Comparison of ENCODE assay signal across 8 mouse cellular contexts in genomic region chr11:69715929-69716328, GRCm38 (mm10). TPM values are rescaled to one million over a fixed set of nuclear protein-coding genes. Genes with fewer than 3 reads are reported as not detected.
DNase-seq lines count a peak whose midpoint lies in the region; ATAC-seq and TF ChIP-seq lines count a peak whose summit lies in the region.
"Had no signal": no experiment of that assay in that cellular context is flagged by ENCODE, and none has a peak within 500 bp of the region (broad histone marks: within the 10 kb centered on the region; RNA-seq: fewer than 3 reads in every experiment).

No protein-coding gene starts in this region.

- no peak for TF ChIP-seq POLR2A in ES-Bruce4 (IDR thresholded peaks at IDR 0.05; ENCODE audit: insufficient read depth, low read length)
- TF ChIP-seq POLR2A in liver, adult 2 months (IDR thresholded peaks at IDR 0.05; ENCODE audit: extremely low read depth, insufficient read depth, low read length) = no peak

- TF ChIP-seq CTCF in ES-Bruce4 (IDR thresholded peaks at IDR 0.05; ENCODE audit: low read depth, low read length) = no peak
- no peak for TF ChIP-seq CTCF in liver, adult 2 months (IDR thresholded peaks at IDR 0.05; ENCODE audit: low read depth, low read length)

- no peaks in the 10 kb centered on the region for H3K36me3 ChIP-seq in ES-Bruce4 (ENCODE audit: control insufficient read depth, insufficient read depth, low read length, poor library complexity, severe bottlenecking)
- no peaks in the 10 kb centered on the region for H3K36me3 ChIP-seq in embryonic facial prominence, embryonic 14.5 days (ENCODE audit: control insufficient read depth, insufficient read depth, low read length)
- H3K36me3 ChIP-seq in liver, adult 2 months (ENCODE audit: control insufficient read depth, insufficient read depth, low read length) = no peaks in the 10 kb centered on the region
- no peaks in the 10 kb centered on the region for H3K36me3 ChIP-seq in forebrain, embryonic 16.5 days (ENCODE audit: control insufficient read depth, insufficient read depth)
- H3K36me3 ChIP-seq: neural tube, embryonic 13.5 days had no signal

- ATAC-seq in embryonic facial prominence, embryonic 14.5 days (ENCODE audit: low read depth) = no peak
- ATAC-seq in frontal cortex, adult (ENCODE audit: low TSS enrichment) = no peak
- ATAC-seq in forebrain, embryonic 16.5 days = no peak

- no peak for TF ChIP-seq EP300 in ES-Bruce4 (IDR thresholded peaks at IDR 0.05; ENCODE audit: insufficient read depth, low read depth, low read length)

- H3K27ac ChIP-seq in ES-Bruce4 (ENCODE audit: insufficient read depth, low read length) = peak overlapping the region; percentile 6; the same call in 1 of the 2 replicates
- peak overlapping the region; percentile 58 for H3K27ac ChIP-seq in embryonic facial prominence, embryonic 14.5 days (replicated peaks; ENCODE audit: low read depth, low read length)
- H3K27ac ChIP-seq in liver, adult 2 months (replicated peaks; ENCODE audit: insufficient read depth, low read depth, low read length) = no peak overlapping the region; the same call in 1 of the 2 replicates
- H3K27ac ChIP-seq in forebrain, embryonic 16.5 days (ENCODE audit: low read length) = no peak overlapping the region
- H3K27ac ChIP-seq: neural tube, embryonic 13.5 days had no signal

- WGBS in embryonic facial prominence, embryonic 14.5 days = 21% methylated on average over 5 of the region's 5 CpGs
- 6% methylated on average over 5 of the region's 5 CpGs for WGBS in liver, adult 2 months
- WGBS in forebrain, embryonic 16.5 days = 50% methylated on average over 5 of the region's 5 CpGs

- H3K4me1 ChIP-seq in ES-Bruce4 (ENCODE audit: control insufficient read depth, insufficient read depth, low read length) = peaks cover 5% of the 10 kb centered on the region
- H3K4me1 ChIP-seq in embryonic facial prominence, embryonic 14.5 days (ENCODE audit: control insufficient read depth, insufficient read depth, low read length) = peaks cover 8% of the 10 kb centered on the region; the same call in 1 of the 2 replicates
- peaks cover 4% of the 10 kb centered on the region; the same call in 1 of the 2 replicates for H3K4me1 ChIP-seq in liver, adult 2 months (ENCODE audit: control insufficient read depth, insufficient read depth, low read length)
- no peaks in the 10 kb centered on the region for H3K4me1 ChIP-seq in forebrain, embryonic 16.5 days (replicated peaks; ENCODE audit: control insufficient read depth, insufficient read depth, low read length)
- H3K4me1 ChIP-seq: neural tube, embryonic 13.5 days had no signal

- no peak overlapping the region for H3K4me2 ChIP-seq in embryonic facial prominence, embryonic 14.5 days (ENCODE audit: low read depth, low read length)
- no peak overlapping the region for H3K4me2 ChIP-seq in forebrain, embryonic 16.5 days (ENCODE audit: low read length)
- H3K4me2 ChIP-seq: neural tube, embryonic 13.5 days had no signal

- H3K9ac ChIP-seq in ES-Bruce4 (ENCODE audit: low read depth, poor library complexity, severe bottlenecking) = no peak overlapping the region
- no peak overlapping the region for H3K9ac ChIP-seq in embryonic facial prominence, embryonic 14.5 days (ENCODE audit: low read depth, low read length)
- H3K9ac ChIP-seq in liver, adult 2 months (ENCODE audit: low read depth, low read length) = no peak overlapping the region
- H3K9ac ChIP-seq in forebrain, embryonic 16.5 days (replicated peaks; ENCODE audit: low read depth, low read length) = no peak overlapping the region
- H3K9ac ChIP-seq: neural tube, embryonic 13.5 days had no signal

- no peaks in the 10 kb centered on the region for H3K9me3 ChIP-seq in ES-Bruce4 (replicated peaks; ENCODE audit: control insufficient read depth, insufficient read depth, low read length, poor library complexity, severe bottlenecking)
- peaks cover 3% of the 10 kb centered on the region; the same call in 1 of the 2 replicates for H3K9me3 ChIP-seq in embryonic facial prominence, embryonic 14.5 days (ENCODE audit: control insufficient read depth, low read length)
- no peaks in the 10 kb centered on the region for H3K9me3 ChIP-seq in forebrain, embryonic 16.5 days (ENCODE audit: control insufficient read depth, low read length)
- H3K9me3 ChIP-seq: neural tube, embryonic 13.5 days had no signal

- H3K4me3 ChIP-seq in ES-Bruce4 (ENCODE audit: low read depth, low read length) = no peak overlapping the region
- no peak overlapping the region for H3K4me3 ChIP-seq in embryonic facial prominence, embryonic 14.5 days (ENCODE audit: low read depth, low read length)
- H3K4me3 ChIP-seq in liver, adult 2 months (ENCODE audit: insufficient read depth, low read depth, low read length) = no peak overlapping the region
- H3K4me3 ChIP-seq in forebrain, embryonic 16.5 days (replicated peaks; ENCODE audit: low read length) = no peak overlapping the region
- H3K4me3 ChIP-seq: neural tube, embryonic 13.5 days had no signal

- no peaks in the 10 kb centered on the region for H3K27me3 ChIP-seq in ES-Bruce4 (ENCODE audit: control insufficient read depth, insufficient read depth, low read length, poor library complexity, severe bottlenecking)
- H3K27me3 ChIP-seq in embryonic facial prominence, embryonic 14.5 days (replicated peaks; ENCODE audit: control insufficient read depth, insufficient read depth, low read length) = no peaks in the 10 kb centered on the region
- no peaks in the 10 kb centered on the region for H3K27me3 ChIP-seq in liver, adult 2 months (ENCODE audit: control insufficient read depth, insufficient read depth, low read length)
- H3K27me3 ChIP-seq in forebrain, embryonic 16.5 days (replicated peaks; ENCODE audit: control insufficient read depth, insufficient read depth, low read length) = no peaks in the 10 kb centered on the region
- H3K27me3 ChIP-seq: neural tube, embryonic 13.5 days had no signal

- DNase-seq in 416B (ENCODE audit: low read depth) = peak; percentile 88
- DNase-seq in embryonic facial prominence, embryonic 14.5 days (ENCODE audit: low spot score) = peak; percentile 52
- peak; percentile 98 for DNase-seq in liver, adult 2 months (ENCODE audit: extremely low read depth, low read depth, low spot score)
- no peak for DNase-seq in cerebellum, postnatal 36 days

- H3K79me2 ChIP-seq in liver, adult 2 months (ENCODE audit: control insufficient read depth, insufficient read depth, low read length) = no peaks in the 10 kb centered on the region

RNA-seq across cellular contexts. Expression of gene Tnfsfm13, which starts 20.0 kb away (rescaled TPM):
- 1.9 and 3.6 TPM in 2 replicates for polyA plus RNA-seq in ES-Bruce4 (2011; ENCODE audit: insufficient read depth, insufficient read length, low read depth, missing spikeins)
- 6.0 and 6.6 TPM in 2 replicates for polyA plus RNA-seq in embryonic facial prominence, embryonic 14.5 days (2014; fragmentation: Nextera tagmentation; extraction: Ambion mirVana)
- total RNA-seq in liver, adult 2 months (2014; rRNA removed) = 2.5 and 3.4 TPM in 2 replicates
- polyA plus RNA-seq in liver, adult 2 months (2012; rRNA removed) = 2.6 and 3.6 TPM in 2 replicates
- polyA plus RNA-seq in forebrain, embryonic 16.5 days (2015; fragmentation: Nextera tagmentation; extraction: Ambion mirVana) = 0.81 and 1.2 TPM in 2 replicates

RNA-seq across cellular contexts. Expression of gene Tnfsf12, which starts 20.3 kb away (rescaled TPM):
- 3.4 and 4.1 TPM in 2 replicates for polyA plus RNA-seq in ES-Bruce4 (2011; ENCODE audit: insufficient read depth, insufficient read length, low read depth, missing spikeins)
- 13.0 and 16.6 TPM in 2 replicates for polyA plus RNA-seq in embryonic facial prominence, embryonic 14.5 days (2014; fragmentation: Nextera tagmentation; extraction: Ambion mirVana)
- 2.6 and 3.0 TPM in 2 replicates for total RNA-seq in liver, adult 2 months (2014; rRNA removed)
- polyA plus RNA-seq in liver, adult 2 months (2012; rRNA removed) = 9.5 and 18.0 TPM in 2 replicates
- polyA plus RNA-seq in forebrain, embryonic 16.5 days (2015; fragmentation: Nextera tagmentation; extraction: Ambion mirVana) = 1.1 and 1.2 TPM in 2 replicates

RNA-seq across cellular contexts. Expression of gene Tnfsf13, which starts 30.3 kb away (rescaled TPM):
- polyA plus RNA-seq in ES-Bruce4 (2011; ENCODE audit: insufficient read depth, insufficient read length, low read depth, missing spikeins) = 1.3 and 2.9 TPM in 2 replicates
- 0.37 and 0.49 TPM in 2 replicates for polyA plus RNA-seq in embryonic facial prominence, embryonic 14.5 days (2014; fragmentation: Nextera tagmentation; extraction: Ambion mirVana)
- total RNA-seq in liver, adult 2 months (2014; rRNA removed) = 1.0 and 1.4 TPM in 2 replicates
- polyA plus RNA-seq in liver, adult 2 months (2012; rRNA removed) = 0.58 and 1.1 TPM in 2 replicates
- 0.34 and 0.46 TPM in 2 replicates for polyA plus RNA-seq in forebrain, embryonic 16.5 days (2015; fragmentation: Nextera tagmentation; extraction: Ambion mirVana)

RNA-seq across cellular contexts. Expression of gene Senp3, which starts 34.0 kb away (rescaled TPM):
- 198 and 221 TPM in 2 replicates for polyA plus RNA-seq in ES-Bruce4 (2011; ENCODE audit: insufficient read depth, insufficient read length, low read depth, missing spikeins)
- polyA plus RNA-seq in embryonic facial prominence, embryonic 14.5 days (2014; fragmentation: Nextera tagmentation; extraction: Ambion mirVana) = 73.6 and 88.4 TPM in 2 replicates
- 26.2 and 31.9 TPM in 2 replicates for total RNA-seq in liver, adult 2 months (2014; rRNA removed)
- 17.5 and 25.8 TPM in 2 replicates for polyA plus RNA-seq in liver, adult 2 months (2012; rRNA removed)
- polyA plus RNA-seq in forebrain, embryonic 16.5 days (2015; fragmentation: Nextera tagmentation; extraction: Ambion mirVana) = 97.0 and 115 TPM in 2 replicates

RNA-seq across cellular contexts. Expression of gene Polr2a, which starts 42.5 kb away (rescaled TPM):
- 102 and 103 TPM in 2 replicates for polyA plus RNA-seq in ES-Bruce4 (2011; ENCODE audit: insufficient read depth, insufficient read length, low read depth, missing spikeins)
- 39.3 and 39.7 TPM in 2 replicates for polyA plus RNA-seq in embryonic facial prominence, embryonic 14.5 days (2014; fragmentation: Nextera tagmentation; extraction: Ambion mirVana)
- total RNA-seq in liver, adult 2 months (2014; rRNA removed) = 10.0 and 12.6 TPM in 2 replicates
- polyA plus RNA-seq in liver, adult 2 months (2012; rRNA removed) = 9.9 and 10.6 TPM in 2 replicates
- 16.4 and 18.1 TPM in 2 replicates for polyA plus RNA-seq in forebrain, embryonic 16.5 days (2015; fragmentation: Nextera tagmentation; extraction: Ambion mirVana)

Comparison
In these comparisons a context has a peak if more than half of its experiments do, and no peak if none do; other contexts are left out.
1. DNase-seq: peak in 416B (single experiment), embryonic facial prominence, embryonic 14.5 days (single experiment) and liver, adult 2 months (single experiment); none in cerebellum, postnatal 36 days (0 of 2).
2. H3K27ac ChIP-seq: peak in ES-Bruce4 (single experiment) and embryonic facial prominence, embryonic 14.5 days (single experiment); none in liver, adult 2 months (single experiment) and forebrain, embryonic 16.5 days (single experiment).